Mouse (Mus musculus) stomach, postnatal 0 days (tissue): Measurements from ENCODE around the gene Clec5a.

Experiments used
- CTCF ChIP-seq: IDR thresholded peaks from 2 replicates; pipeline ENCODE4 v1.5.1; 2016; ENCODE audit warnings: antibody characterized with exemption, low read depth, mild to moderate bottlenecking, moderate library complexity
- EP300 ChIP-seq: optimal IDR thresholded peaks from 2 replicates; pipeline ENCODE3; 2016; ENCODE audit warnings: antibody characterized with exemption

- TF ChIP-seq CTCF (no peak), EP300 (no peak)
Observed at GRCm38 (mm10) chr6:40607431-40607830, 21.8 kb upstream of the Clec5a start.
